Mouse (Mus musculus) thymus, adult 2 months (tissue): ENCODE measurements around the gene Gigyf1.

Experiments
- CTCF ChIP-seq: fragments of 200-500 bp; IDR thresholded peaks from 2 replicates; pipeline ENCODE4 v1.5.1; 2012; ENCODE audit warnings: mild to moderate bottlenecking, control low read depth, low read length, moderate library complexity, borderline replicate concordance; ENCODE audit not compliant: control insufficient read depth, poor library complexity, insufficient read depth; ENCODE audit errors: extremely low read depth
- POLR2A ChIP-seq: fragments of 200-500 bp; IDR thresholded peaks from 2 replicates; pipeline ENCODE4 v1.6.1; 2012; ENCODE audit warnings: mild to moderate bottlenecking, low read length, control low read depth, moderate library complexity; ENCODE audit not compliant: control insufficient read depth, poor library complexity, insufficient read depth; ENCODE audit errors: extremely low read depth

DNA sequence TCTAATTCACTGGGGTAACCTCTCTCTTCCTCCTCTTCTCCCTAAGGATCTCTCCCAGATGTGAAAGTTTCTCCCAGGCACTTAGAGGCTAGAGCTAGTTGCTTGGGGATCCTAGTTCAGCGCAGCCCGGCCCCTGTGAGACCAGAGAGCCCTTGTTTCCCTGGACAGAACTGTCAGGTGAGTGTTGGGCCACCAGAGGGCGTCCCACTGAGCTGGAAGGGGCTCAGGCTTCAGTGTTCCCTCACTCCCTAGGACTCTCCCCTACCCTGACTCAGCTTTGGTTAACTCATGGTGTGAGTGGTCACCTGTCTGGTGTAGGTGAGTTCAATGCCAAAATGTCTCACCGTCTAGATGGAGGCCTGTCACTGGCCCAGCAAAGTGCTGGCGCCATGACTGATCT, at the start of gene Gigyf1:
- peak; percentile 68; the same call in 1 of the 2 replicates for TF ChIP-seq CTCF
- no peak for TF ChIP-seq POLR2A
